Mouse (Mus musculus): ENCODE data around the gene Mtfmt. TPM values are rescaled to one million over a fixed set of nuclear protein-coding genes. Genes with fewer than 3 reads are reported as not detected.

The Mtfmt gene
- total RNA-seq, 1 experiment from 2014 or later = 21.0 TPM

- peak; percentile 56 for ATAC-seq (replicated peaks; ENCODE audit: low read depth, poor library complexity, severe bottlenecking)
These were observed 11.2 kb upstream of the Mtfmt start for GRCm38 (mm10) chr9:65424393-65424792.

GRCm38 (mm10) chr9:65427511-65427910 is 8.1 kb upstream of the Mtfmt start:
- no peak for ATAC-seq (replicated peaks; ENCODE audit: low read depth, poor library complexity, severe bottlenecking)

GRCm38 (mm10) chr9:65428003-65428402 is 7.6 kb upstream of the Mtfmt start:
- ATAC-seq (replicated peaks; ENCODE audit: low read depth, poor library complexity, severe bottlenecking) = no peak

DNA sequence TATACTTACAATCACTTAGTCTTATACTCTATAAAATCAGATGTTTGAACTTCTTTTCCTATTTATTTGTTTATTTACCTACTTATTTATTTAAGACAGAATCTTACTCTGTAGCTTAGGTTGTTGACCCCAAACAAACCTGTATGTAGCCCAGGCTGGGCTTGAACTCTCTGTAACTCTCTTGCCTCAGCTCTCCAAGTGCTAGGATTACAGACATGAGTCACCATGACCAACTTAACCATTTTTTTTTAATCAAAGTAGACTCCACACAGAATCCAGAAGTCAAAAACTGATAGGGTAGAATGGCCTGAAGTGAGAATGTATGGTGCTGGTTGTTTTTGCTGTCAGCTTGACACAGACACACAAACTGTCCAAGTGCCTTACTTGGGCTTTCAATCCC is 5.2 kb upstream of the Mtfmt start:
- ATAC-seq (replicated peaks; ENCODE audit: low read depth, poor library complexity, severe bottlenecking) = no peak

DNA sequence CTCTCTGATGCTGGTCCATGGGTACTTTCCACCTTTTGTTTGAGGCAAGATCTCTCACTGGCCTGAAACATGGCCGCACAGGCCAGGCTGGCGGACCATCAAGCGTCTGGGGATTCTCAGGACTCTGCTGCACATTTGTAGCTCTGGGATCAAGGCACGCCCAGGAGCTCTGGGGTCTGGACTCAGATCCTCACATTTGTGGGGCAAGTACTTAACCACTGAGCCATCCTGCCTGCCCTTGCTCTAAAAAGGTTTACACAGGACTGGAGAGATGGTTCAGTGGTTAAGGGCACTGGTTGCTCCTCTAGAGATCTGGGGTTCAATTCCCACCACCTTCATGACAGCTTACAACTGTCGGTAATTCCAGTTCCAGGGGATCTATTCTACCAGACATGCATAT is 4.7 kb upstream of the Mtfmt start:
- ATAC-seq (replicated peaks; ENCODE audit: low read depth, poor library complexity, severe bottlenecking) = no peak

GRCm38 (mm10) chr9:65432236-65432635 is 3.3 kb upstream of the Mtfmt start:
- ATAC-seq (replicated peaks; ENCODE audit: low read depth, poor library complexity, severe bottlenecking) = peak; percentile 76

DNA sequence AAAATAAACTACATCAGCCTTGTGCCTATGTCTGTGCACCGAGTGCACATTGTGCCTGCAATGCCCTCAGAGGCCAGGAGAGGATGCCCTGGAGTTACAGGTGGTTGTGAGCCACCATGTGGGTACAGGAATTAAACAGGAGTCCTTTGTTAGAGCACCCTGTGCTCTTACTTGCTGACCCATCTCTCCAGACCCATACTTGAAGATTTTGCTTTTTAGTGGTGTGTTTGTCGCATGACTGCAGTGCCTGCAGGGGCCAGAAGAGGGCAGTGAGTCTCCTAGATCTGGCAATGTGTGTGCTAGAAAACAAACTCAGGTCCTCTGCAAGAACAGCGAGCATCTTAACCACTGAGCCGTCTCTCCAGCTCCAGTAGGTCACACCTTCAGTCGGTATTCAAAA is 1.4 kb upstream of the Mtfmt start:
- peak; percentile 36; the same call in 1 of the 2 replicates for ATAC-seq (replicated peaks; ENCODE audit: low read depth, poor library complexity, severe bottlenecking)

DNA sequence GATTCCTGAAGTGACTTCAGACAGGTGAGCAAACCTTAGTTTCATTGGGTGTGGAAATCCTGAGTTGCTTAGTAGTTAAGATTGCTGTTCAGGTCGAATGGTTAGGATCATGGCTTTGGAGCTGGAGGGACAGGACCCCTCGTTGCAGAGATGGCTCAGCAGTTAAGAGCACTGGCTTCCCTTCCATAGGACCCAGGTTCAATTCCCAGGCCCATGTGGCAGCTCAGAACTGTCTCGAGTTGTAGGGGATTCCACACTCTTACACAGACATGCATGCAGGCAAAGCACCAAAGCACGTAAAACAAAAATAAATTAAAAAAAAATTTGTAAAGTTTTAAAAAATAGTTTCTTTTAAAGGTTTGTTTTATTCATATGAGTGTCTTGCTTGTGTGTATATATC is 371 bp upstream of the Mtfmt start:
- ATAC-seq (replicated peaks; ENCODE audit: low read depth, poor library complexity, severe bottlenecking) = no peak

- no peak for ATAC-seq (replicated peaks; ENCODE audit: low read depth, poor library complexity, severe bottlenecking)
These were observed 9.1 kb downstream of the Mtfmt start for GRCm38 (mm10) chr9:65444692-65445091.

- ATAC-seq (replicated peaks; ENCODE audit: low read depth, poor library complexity, severe bottlenecking) = no peak
These were observed 12.4 kb downstream of the Mtfmt start for GRCm38 (mm10) chr9:65447951-65448350.

GRCm38 (mm10) chr9:65458975-65459374 is 23.4 kb downstream of the Mtfmt start:
- no peak for ATAC-seq (replicated peaks; ENCODE audit: low read depth, poor library complexity, severe bottlenecking)

- ATAC-seq (replicated peaks; ENCODE audit: low read depth, poor library complexity, severe bottlenecking) = no peak
These were observed 24.6 kb downstream of the Mtfmt start for GRCm38 (mm10) chr9:65460198-65460597.

DNA sequence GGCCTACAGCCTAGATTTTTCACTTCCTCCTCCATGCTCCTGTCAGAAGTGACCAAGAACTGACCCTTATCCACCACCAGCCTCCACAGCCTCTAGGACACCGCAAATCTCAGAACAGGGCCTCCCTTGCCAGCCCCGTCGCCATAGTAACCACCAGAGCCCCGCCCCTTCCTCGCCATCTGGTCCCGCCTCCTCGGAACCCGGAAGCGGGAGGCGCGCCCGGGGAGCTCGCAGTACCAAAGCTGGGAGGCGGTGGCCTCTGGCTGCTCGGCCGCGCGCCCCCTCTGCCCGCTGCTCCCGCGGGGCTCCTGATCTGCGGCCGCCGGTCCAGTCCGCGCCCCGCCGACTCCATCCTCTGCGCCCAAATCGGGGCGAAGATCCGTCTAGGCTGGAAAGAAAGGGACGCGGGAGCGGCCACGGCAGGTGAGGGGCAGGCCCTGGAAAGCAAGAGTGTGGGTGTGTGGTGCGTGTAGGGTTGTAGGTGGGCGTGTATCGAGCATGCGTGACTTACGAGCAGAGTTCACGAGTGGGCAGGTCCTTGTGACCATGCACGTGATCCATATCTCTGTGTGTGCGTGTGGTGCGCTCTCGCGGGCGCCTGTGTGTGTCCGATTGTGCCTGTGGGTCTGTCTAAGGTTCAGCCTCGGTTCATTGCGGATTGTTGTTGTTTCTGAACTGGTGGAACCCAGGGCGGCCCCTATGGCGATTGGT is 25.3 kb downstream of the Mtfmt start, which contains the start of gene Spg21:
Gene Spg21, plus strand, starts transcription at position 216 of the 711 bp plus-strand sequence.
- ATAC-seq (replicated peaks; ENCODE audit: low read depth, poor library complexity, severe bottlenecking) = peak; percentile 95

DNA sequence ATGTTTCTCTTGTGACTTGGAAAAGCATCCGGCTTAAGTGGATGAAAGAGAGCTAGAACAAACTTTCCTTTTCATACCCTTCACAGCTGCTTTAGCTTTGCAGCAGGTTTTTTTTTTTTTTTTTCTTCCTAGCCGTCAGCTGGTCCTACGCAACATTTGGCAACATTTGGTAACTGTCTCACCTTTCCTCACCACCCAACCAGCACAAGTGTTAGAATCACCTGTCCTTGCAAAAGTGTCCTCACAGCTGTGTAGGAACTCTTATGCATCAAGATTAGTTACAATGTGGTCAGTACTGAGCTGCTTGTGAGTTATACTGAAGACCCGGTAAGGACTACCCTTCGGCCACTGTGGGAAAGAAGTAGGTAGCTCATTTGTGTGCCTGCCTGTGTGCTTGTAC is 27.0 kb downstream of the Mtfmt start:
- no peak for ATAC-seq (replicated peaks; ENCODE audit: low read depth, poor library complexity, severe bottlenecking)

DNA sequence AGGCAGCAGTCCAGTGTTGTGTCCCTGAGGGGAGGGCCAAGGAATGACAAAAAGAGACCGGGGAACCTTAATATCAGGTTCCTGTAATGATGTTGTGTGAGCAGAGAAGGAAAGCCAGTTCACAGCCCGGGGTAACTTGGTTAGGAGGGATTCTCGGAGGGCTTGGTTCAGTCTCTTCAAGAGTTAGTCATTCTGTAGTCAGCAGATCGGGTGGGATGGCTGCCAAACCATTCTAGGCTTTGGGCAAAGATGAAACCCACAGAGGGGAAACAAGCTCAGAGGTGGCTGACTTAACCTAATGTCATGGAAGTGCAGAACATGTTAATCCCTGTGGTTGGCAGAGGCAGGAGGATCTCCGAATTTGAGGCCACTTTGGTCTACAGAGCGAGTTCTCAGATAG is 28.6 kb downstream of the Mtfmt start:
- no peak for ATAC-seq (replicated peaks; ENCODE audit: low read depth, poor library complexity, severe bottlenecking)

- ATAC-seq (replicated peaks; ENCODE audit: low read depth, poor library complexity, severe bottlenecking) = no peak
These were observed 29.7 kb downstream of the Mtfmt start for GRCm38 (mm10) chr9:65465241-65465640.

DNA sequence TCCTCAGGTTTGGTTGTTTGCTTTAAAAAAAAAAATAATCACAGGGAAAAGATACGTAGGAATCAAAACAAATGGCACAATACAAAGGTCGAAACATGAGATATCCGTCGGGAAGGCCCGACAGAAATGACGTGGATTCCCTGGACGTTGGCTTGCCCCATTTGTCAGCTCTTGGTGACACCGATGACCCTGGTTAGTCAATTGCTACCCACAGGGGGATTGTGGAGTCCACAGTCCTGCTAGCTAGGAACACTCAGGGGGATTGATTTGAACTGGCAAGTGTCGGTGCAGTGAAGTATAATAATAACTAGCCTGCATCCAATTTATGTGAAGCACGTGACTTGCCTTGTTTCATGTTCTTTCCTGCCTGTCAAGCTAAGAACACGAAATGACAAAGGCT is 32.1 kb downstream of the Mtfmt start:
- no peak for ATAC-seq (replicated peaks; ENCODE audit: low read depth, poor library complexity, severe bottlenecking)

DNA sequence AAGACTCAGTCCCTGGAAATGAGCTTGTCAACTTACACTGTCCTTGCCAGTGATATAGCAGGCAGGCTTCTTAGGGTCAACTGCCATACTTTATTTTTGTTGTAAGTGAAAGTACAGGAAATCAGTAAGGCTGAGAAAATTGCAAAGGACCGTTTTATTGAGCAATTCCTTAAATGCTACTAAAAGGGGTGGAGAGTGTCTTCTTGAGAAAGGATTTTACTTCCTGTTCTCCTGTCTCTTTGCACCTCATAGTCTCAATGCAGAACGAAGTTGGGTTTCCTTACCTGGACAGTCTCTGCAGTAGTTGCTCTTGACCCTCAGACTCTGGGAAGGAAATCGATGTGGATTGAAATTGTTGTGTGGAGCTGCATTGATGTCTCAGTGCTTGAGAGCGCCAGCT is 37.2 kb downstream of the Mtfmt start:
- no peak for ATAC-seq (replicated peaks; ENCODE audit: low read depth, poor library complexity, severe bottlenecking)

- ATAC-seq (replicated peaks; ENCODE audit: low read depth, poor library complexity, severe bottlenecking) = no peak
These were observed 43.6 kb downstream of the Mtfmt start for GRCm38 (mm10) chr9:65479158-65479557.

GRCm38 (mm10) chr9:65480071-65480470 is 44.5 kb downstream of the Mtfmt start:
- no peak for ATAC-seq (replicated peaks; ENCODE audit: low read depth, poor library complexity, severe bottlenecking)

DNA sequence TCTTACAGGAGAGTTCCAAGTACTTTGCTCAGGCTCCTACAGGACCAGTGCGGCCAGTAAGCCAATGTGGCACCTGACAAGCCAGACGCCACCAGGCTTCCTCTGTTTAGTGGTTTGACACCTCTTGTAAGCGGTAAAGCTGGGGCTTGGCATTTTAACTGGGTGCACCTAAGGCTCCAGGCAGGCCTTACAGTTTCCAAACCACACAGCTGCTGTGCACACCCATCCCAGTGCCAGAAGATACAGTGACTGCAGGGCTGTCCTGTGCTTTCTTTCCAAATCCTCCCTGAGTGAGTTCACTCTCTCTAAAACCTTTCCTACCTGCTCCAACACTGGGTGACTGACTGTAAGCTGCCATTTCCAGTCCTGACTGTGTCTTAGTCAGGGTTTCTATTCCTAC is 55.9 kb downstream of the Mtfmt start:
- no peak for ATAC-seq (replicated peaks; ENCODE audit: low read depth, poor library complexity, severe bottlenecking)

DNA sequence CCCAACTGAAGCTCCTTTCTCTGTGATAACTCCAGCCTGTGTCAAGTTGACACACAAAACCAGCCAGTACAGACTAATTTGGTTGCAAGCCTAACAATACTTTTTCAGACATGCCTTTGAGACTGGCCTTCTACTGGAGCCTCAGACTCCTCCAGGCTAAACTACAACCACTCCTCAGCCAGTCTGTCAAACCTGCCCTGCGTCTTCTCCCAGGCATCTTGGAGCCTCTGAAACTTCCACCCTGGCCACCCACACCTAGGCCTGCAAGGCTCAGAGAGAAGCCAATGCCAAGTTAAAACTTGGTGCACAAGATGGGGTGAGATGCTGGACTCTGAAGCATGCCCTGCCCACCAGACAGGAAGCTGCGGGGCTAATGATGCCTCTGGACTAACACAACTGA is 56.8 kb downstream of the Mtfmt start:
- ATAC-seq (replicated peaks; ENCODE audit: low read depth, poor library complexity, severe bottlenecking) = no peak
